Mouse (Mus musculus) ES-E14 (cell line): ENCODE measurements around the gene Tigd4.

Source experiments
- HCFC1 ChIP-seq: IDR thresholded peaks from 2 replicates; pipeline ENCODE4 v1.6.1; 2012; ENCODE audit warnings: low read length, inconsistent platforms, borderline replicate concordance; ENCODE audit not compliant: insufficient read depth
- ZC3H11A ChIP-seq: IDR thresholded peaks from 2 replicates; pipeline ENCODE4 v1.6.1; 2012; ENCODE audit warnings: low read depth, mild to moderate bottlenecking, inconsistent platforms, low read length, borderline replicate concordance
- ZNF384 ChIP-seq: IDR thresholded peaks from 2 replicates; pipeline ENCODE4 v1.6.1; 2012; ENCODE audit warnings: low read depth, low read length, inconsistent platforms

GRCm38 (mm10) chr3:84618627-84619026 is 25.3 kb downstream of the Tigd4 start:
- TF ChIP-seq ZC3H11A (no peak), ZNF384 (no peak), HCFC1 (no peak)
